Mouse (Mus musculus): Measurements from ENCODE around the gene Lsamp.

Gene Lsamp

GRCm38 (mm10) chr16:41124361-41124760, 1140.2 kb downstream of the Lsamp start:
- Histone ChIP-seq H3K27me3 (ENCODE audit: control insufficient read depth, insufficient read depth, low read length, poor library complexity, severe bottlenecking) (no peaks in the 10 kb centered on the region), H3K36me3 (ENCODE audit: control insufficient read depth, insufficient read depth, low read length, poor library complexity, severe bottlenecking) (no peaks in the 10 kb centered on the region)
- DNase-seq (ENCODE audit: low read depth, low spot score) = no peak

DNA sequence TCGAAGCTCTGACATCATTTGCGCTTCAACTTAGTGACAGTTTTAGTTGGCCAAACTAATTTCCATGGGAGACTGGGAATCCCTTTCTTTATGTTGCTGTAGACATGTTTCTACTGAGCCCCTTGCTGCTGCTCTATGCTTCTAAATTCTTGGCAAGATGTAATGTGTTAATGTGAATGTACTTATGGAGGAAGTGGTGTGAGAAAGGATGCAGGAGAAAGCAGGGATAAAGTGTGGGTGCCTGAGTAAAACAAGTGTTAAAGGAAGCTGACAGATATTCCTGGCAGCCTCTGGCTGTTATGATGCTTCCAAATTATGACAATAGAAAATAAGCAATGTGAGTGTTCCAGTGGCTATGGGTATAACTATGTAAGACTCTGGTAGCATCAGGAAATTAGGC, 1140.9 kb downstream of the Lsamp start:
- DNase-seq (ENCODE audit: low read depth, low spot score) = no peak
- Histone ChIP-seq H3K27me3 (ENCODE audit: control insufficient read depth, insufficient read depth, low read length, poor library complexity, severe bottlenecking) (no peaks in the 10 kb centered on the region), H3K36me3 (ENCODE audit: control insufficient read depth, insufficient read depth, low read length, poor library complexity, severe bottlenecking) (no peaks in the 10 kb centered on the region)

GRCm38 (mm10) chr16:41131053-41131452, 1146.9 kb downstream of the Lsamp start:
- DNase-seq (ENCODE audit: low read depth, low spot score) = no peak
- Histone ChIP-seq H3K36me3 (ENCODE audit: control insufficient read depth, insufficient read depth, low read length, poor library complexity, severe bottlenecking) (no peaks in the 10 kb centered on the region), H3K27me3 (ENCODE audit: control insufficient read depth, insufficient read depth, low read length, poor library complexity, severe bottlenecking) (no peaks in the 10 kb centered on the region)

DNA sequence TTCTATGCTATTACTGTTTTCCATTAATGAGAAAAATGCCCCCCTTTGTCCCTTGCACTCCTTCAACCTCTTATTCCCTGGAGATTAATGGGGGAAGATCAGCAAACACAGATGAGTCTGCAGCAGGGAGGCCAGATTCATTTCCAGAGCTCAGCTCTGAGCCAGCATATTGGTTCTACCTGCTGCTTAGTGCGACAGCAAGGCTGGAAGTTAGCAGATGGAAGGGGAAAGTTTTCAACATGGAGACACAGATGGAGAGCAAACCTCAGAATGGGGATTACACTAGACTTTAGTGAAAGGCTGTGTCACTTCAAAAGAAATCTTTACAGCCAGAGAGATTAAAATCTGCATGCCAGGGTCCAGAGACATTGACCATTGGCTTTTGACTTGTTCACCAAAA, 1188.7 kb downstream of the Lsamp start:
- DNase-seq (ENCODE audit: low read depth, low spot score) = no peak
- Histone ChIP-seq H3K27me3 (ENCODE audit: control insufficient read depth, insufficient read depth, low read length, poor library complexity, severe bottlenecking) (no peaks in the 10 kb centered on the region), H3K36me3 (ENCODE audit: control insufficient read depth, insufficient read depth, low read length, poor library complexity, severe bottlenecking) (no peaks in the 10 kb centered on the region)

DNA sequence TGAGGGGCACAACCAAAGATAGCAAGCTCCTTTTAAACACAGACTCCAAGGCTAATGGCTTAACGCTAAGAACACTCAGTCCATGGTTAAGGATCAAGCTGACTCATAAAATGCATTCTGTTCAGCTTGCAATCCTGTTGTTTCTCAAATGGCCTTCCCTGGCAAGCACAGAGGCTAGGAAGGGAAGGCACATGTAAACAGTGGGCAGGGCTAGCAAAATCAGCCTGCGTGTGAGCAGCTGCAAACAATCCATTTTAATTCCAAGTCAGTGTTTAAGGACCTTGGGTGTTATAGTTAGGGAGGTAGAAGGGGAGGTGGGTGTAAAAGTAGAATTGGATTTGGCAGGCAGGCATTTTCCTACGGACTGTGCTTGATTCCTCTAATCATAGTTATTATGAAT, 1195.4 kb downstream of the Lsamp start:
- Histone ChIP-seq H3K36me3 (ENCODE audit: control insufficient read depth, insufficient read depth, low read length, poor library complexity, severe bottlenecking) (no peaks in the 10 kb centered on the region), H3K27me3 (ENCODE audit: control insufficient read depth, insufficient read depth, low read length, poor library complexity, severe bottlenecking) (no peaks in the 10 kb centered on the region)
- no peak for DNase-seq (ENCODE audit: low read depth, low spot score)

DNA sequence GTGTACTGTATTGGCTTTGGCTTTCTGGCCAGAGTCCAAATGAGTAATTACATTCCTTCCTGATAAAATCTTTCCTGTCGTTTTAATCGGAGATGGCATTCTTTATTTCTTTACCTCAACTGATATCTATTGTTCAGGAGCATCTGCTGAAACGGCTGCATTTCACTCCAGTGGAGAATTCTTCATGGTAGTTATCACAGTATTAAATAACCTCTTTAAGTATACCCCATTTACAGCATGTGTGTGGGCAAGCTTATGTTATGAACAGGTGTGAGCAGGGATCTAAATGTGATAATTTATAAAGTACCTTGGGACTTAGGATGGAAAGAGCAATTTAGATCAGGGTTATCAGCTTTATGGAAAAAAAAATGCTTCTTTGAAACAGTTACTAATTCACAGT, 1196.7 kb downstream of the Lsamp start:
- no peaks in the 10 kb centered on the region for H3K36me3 ChIP-seq (ENCODE audit: control insufficient read depth, insufficient read depth, low read length, poor library complexity, severe bottlenecking)
- no peak for DNase-seq (ENCODE audit: low read depth, low spot score)
- H3K27me3 ChIP-seq (ENCODE audit: control insufficient read depth, insufficient read depth, low read length, poor library complexity, severe bottlenecking) = no peaks in the 10 kb centered on the region

- Histone ChIP-seq H3K27me3 (ENCODE audit: control insufficient read depth, insufficient read depth, low read length, poor library complexity, severe bottlenecking) (no peaks in the 10 kb centered on the region), H3K36me3 (ENCODE audit: control insufficient read depth, insufficient read depth, low read length, poor library complexity, severe bottlenecking) (no peaks in the 10 kb centered on the region)
- DNase-seq (ENCODE audit: low read depth, low spot score) = no peak
Observed at GRCm38 (mm10) chr16:41210055-41210454, 1225.9 kb downstream of the Lsamp start.

DNA sequence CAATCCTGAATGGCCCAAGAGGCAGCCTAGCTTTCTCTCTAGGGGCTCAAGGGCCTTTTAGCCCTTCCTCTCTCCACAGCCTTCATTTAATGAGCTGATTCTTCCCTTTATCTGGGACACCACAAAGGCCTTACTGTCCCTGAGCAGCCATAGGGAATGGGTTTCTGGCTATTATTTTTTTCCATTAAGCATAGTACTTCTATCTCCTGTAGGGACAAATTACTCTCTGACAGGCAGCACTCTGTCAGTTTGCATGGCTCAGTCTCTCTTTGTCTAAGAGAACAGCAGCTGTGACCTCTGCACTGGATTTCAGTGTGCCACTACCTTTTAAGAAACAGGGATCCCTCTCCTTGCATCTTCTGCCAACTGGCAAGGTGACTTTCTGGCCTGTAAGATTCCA, 1251.7 kb downstream of the Lsamp start:
- Histone ChIP-seq H3K36me3 (ENCODE audit: control insufficient read depth, insufficient read depth, low read length, poor library complexity, severe bottlenecking) (no peaks in the 10 kb centered on the region), H3K27me3 (ENCODE audit: control insufficient read depth, insufficient read depth, low read length, poor library complexity, severe bottlenecking) (no peaks in the 10 kb centered on the region)
- no peak for DNase-seq (ENCODE audit: low read depth, low spot score)

DNA sequence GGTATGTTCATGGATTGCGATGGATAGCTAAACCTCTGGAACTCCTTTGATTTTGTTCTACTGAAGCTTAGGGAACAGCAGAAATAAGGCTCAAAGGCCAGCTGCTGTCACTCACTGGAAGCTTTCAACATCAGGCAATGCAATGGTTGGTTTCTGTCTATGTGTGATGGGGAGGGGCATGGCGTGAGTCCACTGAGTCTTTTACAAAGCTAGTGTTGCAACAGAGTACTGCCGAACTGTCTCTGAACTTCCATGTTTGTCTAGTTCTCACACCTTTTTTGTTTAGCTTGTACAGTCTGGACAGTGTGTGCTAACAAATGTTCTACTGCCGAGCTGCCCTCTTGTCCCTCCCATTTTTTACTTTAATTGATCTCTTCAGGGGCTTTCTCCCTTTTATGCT, 1258.7 kb downstream of the Lsamp start:
- no peaks in the 10 kb centered on the region for H3K27me3 ChIP-seq (ENCODE audit: control insufficient read depth, insufficient read depth, low read length, poor library complexity, severe bottlenecking)
- H3K36me3 ChIP-seq (ENCODE audit: control insufficient read depth, insufficient read depth, low read length, poor library complexity, severe bottlenecking) = no peaks in the 10 kb centered on the region
- no peak for DNase-seq (ENCODE audit: low read depth, low spot score)

DNA sequence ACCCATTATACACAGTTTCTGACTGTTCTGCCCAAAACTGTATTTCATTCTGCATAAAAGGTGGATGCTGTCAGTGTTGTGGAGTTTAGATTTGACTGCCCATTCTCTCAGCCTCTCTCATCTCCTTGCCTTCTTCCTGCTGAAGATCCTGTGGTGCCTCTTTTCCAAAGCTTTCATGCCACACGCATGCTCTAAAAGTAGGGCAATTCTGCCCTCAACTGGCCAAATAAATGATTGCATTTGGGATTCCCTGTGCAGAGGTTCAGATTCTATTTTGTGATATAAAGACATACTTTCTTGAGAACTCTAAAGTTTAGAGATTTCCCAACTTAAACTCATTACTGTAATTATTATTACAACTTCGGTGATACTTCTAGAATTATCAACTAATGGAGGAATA, 1260.5 kb downstream of the Lsamp start:
- no peak for DNase-seq (ENCODE audit: low read depth, low spot score)
- H3K36me3 ChIP-seq (ENCODE audit: control insufficient read depth, insufficient read depth, low read length, poor library complexity, severe bottlenecking) = no peaks in the 10 kb centered on the region
- H3K27me3 ChIP-seq (ENCODE audit: control insufficient read depth, insufficient read depth, low read length, poor library complexity, severe bottlenecking) = no peaks in the 10 kb centered on the region

DNA sequence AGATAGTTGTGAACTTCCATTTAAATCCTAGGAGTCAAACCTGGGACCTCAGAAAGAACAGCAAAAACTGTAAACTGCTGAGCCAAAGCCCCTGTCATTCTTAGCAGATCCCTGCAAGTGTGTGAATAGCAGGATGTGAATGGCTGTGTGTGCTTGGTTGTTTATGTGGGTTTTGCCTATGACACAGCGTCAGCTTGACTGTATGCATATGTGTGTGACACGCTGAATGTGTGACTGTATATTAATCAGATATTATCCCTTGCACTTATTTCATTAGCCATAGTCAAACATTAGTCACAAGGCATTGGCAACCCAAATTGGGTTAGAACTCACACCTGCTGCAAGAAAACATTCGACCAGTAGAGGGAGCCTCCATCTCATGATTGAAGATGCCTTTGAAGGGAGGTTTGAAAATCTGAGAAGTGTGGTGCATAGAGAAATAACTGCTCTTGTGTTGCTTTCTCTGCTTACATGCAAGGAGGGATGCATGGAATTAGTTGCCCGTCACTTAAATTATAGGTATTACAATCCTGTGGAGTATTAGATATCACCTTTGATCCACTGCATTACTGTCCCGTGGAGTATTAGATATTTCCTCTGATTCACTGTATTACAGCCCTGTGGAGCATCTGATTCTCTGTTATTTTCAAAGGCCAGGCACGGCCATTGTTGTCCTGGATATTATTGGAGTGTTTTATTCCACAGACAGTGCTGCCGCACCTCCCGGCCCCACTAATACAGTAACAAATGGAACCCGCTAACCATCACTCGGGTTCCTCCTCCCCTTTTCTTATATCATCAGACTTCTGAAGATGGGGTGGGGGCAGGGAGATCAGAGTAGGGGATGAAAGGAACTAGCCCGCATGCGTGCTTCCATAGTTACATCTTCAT, 1274.2 kb downstream of the Lsamp start:
- no peak for DNase-seq (ENCODE audit: low read depth, low spot score)
- H3K27me3 ChIP-seq (ENCODE audit: control insufficient read depth, insufficient read depth, low read length, poor library complexity, severe bottlenecking) = no peaks in the 10 kb centered on the region; the same call in 1 of the 2 replicates
- H3K36me3 ChIP-seq (ENCODE audit: control insufficient read depth, insufficient read depth, low read length, poor library complexity, severe bottlenecking) = no peaks in the 10 kb centered on the region

- no peak for DNase-seq (ENCODE audit: low read depth, low spot score)
- no peaks in the 10 kb centered on the region for H3K36me3 ChIP-seq (ENCODE audit: control insufficient read depth, insufficient read depth, low read length, poor library complexity, severe bottlenecking)
- H3K27me3 ChIP-seq (ENCODE audit: control insufficient read depth, insufficient read depth, low read length, poor library complexity, severe bottlenecking) = no peaks in the 10 kb centered on the region
Observed at GRCm38 (mm10) chr16:41275999-41276671, 1292.0 kb downstream of the Lsamp start.

DNA sequence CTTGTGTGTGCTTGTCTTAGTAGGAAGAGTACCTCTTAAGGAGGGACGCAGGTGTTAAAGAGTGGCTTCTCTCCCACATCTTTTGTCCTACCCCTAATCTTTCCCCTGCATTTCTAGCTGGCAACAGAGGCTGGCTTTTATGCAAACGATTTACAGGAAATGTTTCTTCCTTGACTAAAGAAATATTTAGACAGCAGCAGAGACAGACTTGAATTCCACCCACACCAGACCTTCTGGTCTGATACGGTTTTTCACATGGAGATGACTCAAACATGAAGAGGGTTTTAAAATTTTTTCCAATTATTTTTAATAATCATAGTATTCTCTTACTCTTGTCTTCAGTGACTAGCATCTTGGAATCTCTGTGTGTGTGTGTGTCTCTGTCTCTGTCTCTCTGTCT, 1333.8 kb downstream of the Lsamp start:
- Histone ChIP-seq H3K27me3 (ENCODE audit: control insufficient read depth, insufficient read depth, low read length, poor library complexity, severe bottlenecking) (no peaks in the 10 kb centered on the region), H3K36me3 (ENCODE audit: control insufficient read depth, insufficient read depth, low read length, poor library complexity, severe bottlenecking) (no peaks in the 10 kb centered on the region)
- DNase-seq (ENCODE audit: low read depth, low spot score) = no peak

DNA sequence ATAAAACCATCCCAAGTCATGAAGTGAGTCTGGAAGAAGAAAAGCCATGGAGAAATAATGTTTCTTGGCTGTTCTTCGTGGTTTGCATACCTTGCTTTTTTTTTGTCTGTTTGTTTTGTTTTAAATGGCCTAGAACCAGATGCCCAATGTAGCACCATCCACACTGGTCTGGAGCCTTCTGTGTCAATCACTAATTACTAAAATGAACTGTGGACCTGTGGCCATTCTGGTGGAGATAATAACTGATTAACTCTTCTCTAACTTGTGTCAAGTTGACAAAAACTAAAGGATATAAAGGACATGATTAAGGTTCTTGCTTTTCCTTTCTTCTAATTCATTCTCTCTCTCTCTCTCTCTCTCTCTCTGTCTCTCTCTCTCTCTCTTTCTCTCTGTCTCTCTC, 1359.3 kb downstream of the Lsamp start:
- H3K27me3 ChIP-seq (ENCODE audit: control insufficient read depth, insufficient read depth, low read length, poor library complexity, severe bottlenecking) = no peaks in the 10 kb centered on the region
- DNase-seq (ENCODE audit: low read depth, low spot score) = no peak
- H3K36me3 ChIP-seq (ENCODE audit: control insufficient read depth, insufficient read depth, low read length, poor library complexity, severe bottlenecking) = no peaks in the 10 kb centered on the region

DNA sequence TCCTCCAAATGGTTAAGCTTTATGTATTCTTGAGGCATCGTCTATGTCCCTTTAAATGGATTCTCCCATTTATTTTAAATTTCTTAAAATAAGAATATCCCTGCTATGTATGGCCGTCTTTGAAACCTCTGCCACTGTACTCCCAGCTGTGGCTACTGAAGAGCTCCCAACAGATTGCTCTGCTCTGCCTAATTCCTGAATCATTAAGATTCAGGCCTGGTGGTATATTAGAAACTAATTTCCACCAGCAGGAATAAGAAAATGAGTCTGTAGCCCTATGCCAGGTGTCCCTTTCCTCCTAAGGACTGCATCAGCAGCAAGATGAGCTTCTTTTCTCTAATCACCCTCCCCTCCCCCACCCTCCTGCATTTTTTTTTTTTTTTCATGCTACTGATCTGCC, 1381.0 kb downstream of the Lsamp start:
- H3K27me3 ChIP-seq (ENCODE audit: control insufficient read depth, insufficient read depth, low read length, poor library complexity, severe bottlenecking) = no peaks in the 10 kb centered on the region
- no peaks in the 10 kb centered on the region for H3K36me3 ChIP-seq (ENCODE audit: control insufficient read depth, insufficient read depth, low read length, poor library complexity, severe bottlenecking)
- no peak for DNase-seq (ENCODE audit: low read depth, low spot score)
